Mouse (Mus musculus) left cerebral cortex, postnatal 36 days (tissue): Measurements from ENCODE around the gene Cst10. TPM values are rescaled to one million over a fixed set of nuclear protein-coding genes. Genes with fewer than 3 reads are reported as not detected.

Experiments used
- DNase-seq, 2 experiments: peaks; one replicate each; pipeline ENCODE4 v3.0.0; 2021 to 2022; ENCODE audit warnings: low spot score in 2 of 2, mixed read lengths in 1 of 2
- intact Hi-C: fragments of 180-260 bp; cut with DNase I; formaldehyde crosslinking; loops from one replicate; pipeline ENCODE4 v1.15.1; 2025
- total RNA-seq, 2 experiments: library from RNA; stranded (reverse); gene quantifications; 2 replicates each; pipeline ENCODE4 v1.2.3; 2021

Gene Cst10
- not detected for total RNA-seq

GRCm38 (mm10) chr2:149404757-149405156 lies at the start of gene Cst10:
Cst10 (plus strand) TSS chr2:149405057.
- DNase-seq: no peak
- intact Hi-C loops: no loop called here

GRCm38 (mm10) chr2:149392951-149393350 lies 11.9 kb upstream of the Cst10 start:
- DNase-seq: no peak
- intact Hi-C loops: no loop called here

- peak; percentile 7 to 9 for DNase-seq
- intact Hi-C loops: loop anchor here (2.0 kb wide), 2 partner anchors 602 to 676 kb away; no protein-coding TSS in a partner anchor
Observed at GRCm38 (mm10) chr2:149422564-149422963, 17.7 kb downstream of the Cst10 start.
